Mouse (Mus musculus) limb, embryonic 14.5 days (tissue): ENCODE data around the gene Uox. TPM values are rescaled to one million over a fixed set of nuclear protein-coding genes. Genes with fewer than 3 reads are reported as not detected.

Experiments
- ATAC-seq: fragments of 200-750 bp; cut with Nextera tagmentation; 2 replicates; pipeline ENCODE4 v1.8.0; 2017; ENCODE audit warnings: low read depth, moderate number of reproducible peaks, moderate TSS enrichment; ENCODE audit not compliant: low FRiP score
- DNase-seq: peaks from one replicate; pipeline ENCODE4 v3.0.0-alpha.2; 2015; ENCODE audit warnings: low spot score
- H3K27ac ChIP-seq: fragments of 300-500 bp; sonication (generic); replicated peaks from 2 replicates; pipeline ENCODE4 v1.5.1; 2014; ENCODE audit warnings: low read depth, mild to moderate bottlenecking, low read length, moderate library complexity, mixed read lengths
- H3K27me3 ChIP-seq: fragments of 300-500 bp; sonication (generic); 2 replicates; pipeline ENCODE4 v1.6.1; 2014; ENCODE audit warnings: low read length, mixed read lengths; ENCODE audit not compliant: control insufficient read depth, insufficient read depth
- H3K36me3 ChIP-seq: fragments of 300-500 bp; sonication (generic); 2 replicates; pipeline ENCODE4 v1.6.1; 2014; ENCODE audit warnings: mild to moderate bottlenecking, low read length, moderate library complexity, mixed read lengths; ENCODE audit not compliant: control insufficient read depth, insufficient read depth
- H3K4me1 ChIP-seq: fragments of 300-500 bp; sonication (generic); 2 replicates; pipeline ENCODE4 v1.6.1; 2014; ENCODE audit warnings: antibody characterized with exemption, low read length, mixed read lengths; ENCODE audit not compliant: control insufficient read depth, insufficient read depth
- H3K4me2 ChIP-seq: fragments of 300-500 bp; sonication (generic); replicated peaks from 2 replicates; pipeline ENCODE4 v1.6.1; 2014; ENCODE audit warnings: low read depth, mild to moderate bottlenecking, low read length, moderate library complexity; ENCODE audit not compliant: severe bottlenecking
- H3K4me3 ChIP-seq: fragments of 300-500 bp; sonication (generic); replicated peaks from 2 replicates; pipeline ENCODE4 v1.5.1; 2014; ENCODE audit warnings: low read length
- H3K9ac ChIP-seq: fragments of 300-500 bp; sonication (generic); 2 replicates; pipeline ENCODE4 v1.6.1; 2014; ENCODE audit warnings: mild to moderate bottlenecking, low read depth, low read length, moderate library complexity; ENCODE audit not compliant: severe bottlenecking
- H3K9me3 ChIP-seq: fragments of 300-500 bp; sonication (generic); 2 replicates; pipeline ENCODE4 v1.6.1; 2016; ENCODE audit warnings: low read length; ENCODE audit not compliant: control insufficient read depth
- POLR2A ChIP-seq: fragments of 200-500 bp; IDR thresholded peaks from 2 replicates; pipeline ENCODE4 v1.8.0; 2012; ENCODE audit warnings: inconsistent platforms, mild to moderate bottlenecking, moderate library complexity, borderline replicate concordance; ENCODE audit not compliant: insufficient read depth, insufficient read length; ENCODE audit errors: extremely low read depth
- WGBS: fragments of 180-500 bp; shearing (Covaris S2); extraction: QIAGEN DNeasy Blood & Tissue Kit; methylation state at CpG from one replicate; pipeline ENCODE4 v1.1.7; 2014; 5-methylcytosine and 5-hydroxymethylcytosine counted together
- polyA plus RNA-seq, 2 experiments: library from polyadenylated mRNA; depleted of rRNA in 1 of 2; stranded (reverse) in 1 of 2; unstranded in 1 of 2; fragments of >200 nt; fragmentation: Nextera tagmentation in 1 of 2; extraction: Ambion mirVana in 1 of 2; gene quantifications; 2 replicates each; pipeline versions ENCODE4 v1.2.1 to v1.2.3; 2012 to 2014

Gene Uox
- polyA plus RNA-seq, 2 experiments: 0.19 to 0.66 TPM

DNA sequence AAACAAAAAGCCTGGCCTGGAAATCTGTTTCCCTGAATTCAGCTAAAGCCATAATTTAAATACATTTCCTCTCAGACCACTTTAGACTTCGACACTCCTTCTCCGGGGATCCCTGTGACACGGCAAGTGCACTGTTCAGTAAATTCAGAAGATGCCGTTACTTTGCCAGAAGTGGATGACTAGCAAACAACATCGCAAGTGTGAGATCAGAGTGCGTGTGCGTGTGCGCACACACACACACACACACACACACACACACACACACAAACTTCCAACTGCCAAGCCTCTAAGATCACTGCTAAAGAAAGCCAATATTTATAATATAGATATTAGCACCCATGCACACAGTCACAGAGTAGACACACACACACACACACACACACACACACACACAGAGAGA is 111.5 kb downstream of the Uox start:
- 61% methylated on average over 8 of the region's 8 CpGs for WGBS
- TF ChIP-seq POLR2A: no peak
- no peaks in the 10 kb centered on the region for H3K36me3 ChIP-seq
- H3K27ac ChIP-seq: peak overlapping the region; percentile 44; the same call in 1 of the 2 replicates
- H3K9ac ChIP-seq: no peak overlapping the region
- peaks cover 14% of the 10 kb centered on the region for H3K4me1 ChIP-seq
- H3K4me3 ChIP-seq: no peak overlapping the region
- no peak for DNase-seq
- ATAC-seq: no peak
- no peaks in the 10 kb centered on the region for H3K9me3 ChIP-seq
- H3K4me2 ChIP-seq: peak overlapping the region; percentile 49
- H3K27me3 ChIP-seq: no peaks in the 10 kb centered on the region

Other genes starting within 250 kb of the Uox start
- gene Ssx2ip, start 165.8 kb upstream of the Uox start, polyA plus RNA-seq (2012; rRNA removed): 9.1 and 12.2 TPM in 2 replicates
- 28.6 and 32.6 TPM in 2 replicates for gene Ssx2ip, start 165.8 kb upstream of the Uox start, polyA plus RNA-seq (2014; fragmentation: Nextera tagmentation; extraction: Ambion mirVana)
- gene Ctbs, start 120.6 kb upstream of the Uox start, polyA plus RNA-seq (2012; rRNA removed): 5.2 and 5.4 TPM in 2 replicates
- 8.8 and 9.3 TPM in 2 replicates for gene Ctbs, start 120.6 kb upstream of the Uox start, polyA plus RNA-seq (2014; fragmentation: Nextera tagmentation; extraction: Ambion mirVana)
- 8.2 and 13.8 TPM in 2 replicates for gene Spata1, start 70.7 kb upstream of the Uox start, polyA plus RNA-seq (2012; rRNA removed)
- 6.4 and 7.0 TPM in 2 replicates for gene Spata1, start 70.7 kb upstream of the Uox start, polyA plus RNA-seq (2014; fragmentation: Nextera tagmentation; extraction: Ambion mirVana)
- 339 and 385 TPM in 2 replicates for gene Gng5, start 70.6 kb upstream of the Uox start, polyA plus RNA-seq (2012; rRNA removed)
- gene Gng5, start 70.6 kb upstream of the Uox start, polyA plus RNA-seq (2014; fragmentation: Nextera tagmentation; extraction: Ambion mirVana): 839 and 880 TPM in 2 replicates
- 27.3 and 41.5 TPM in 2 replicates for gene Rpf1, start 49.0 kb upstream of the Uox start, polyA plus RNA-seq (2012; rRNA removed)
- 46.2 and 47.5 TPM in 2 replicates for gene Rpf1, start 49.0 kb upstream of the Uox start, polyA plus RNA-seq (2014; fragmentation: Nextera tagmentation; extraction: Ambion mirVana)
- gene Dnase2b, start 45.2 kb downstream of the Uox start, polyA plus RNA-seq (2012; rRNA removed): 0.05 TPM in 1 of 2 replicates, not detected in the other
- 0.10 TPM in 1 of 2 replicates, not detected in the other for gene Dnase2b, start 45.2 kb downstream of the Uox start, polyA plus RNA-seq (2014; fragmentation: Nextera tagmentation; extraction: Ambion mirVana)
- gene 4930503B20Rik, start 80.9 kb downstream of the Uox start, polyA plus RNA-seq (2012; rRNA removed): 0.09 TPM in 1 of 2 replicates, not detected in the other
- not detected in 2 replicates for gene 4930503B20Rik, start 80.9 kb downstream of the Uox start, polyA plus RNA-seq (2014; fragmentation: Nextera tagmentation; extraction: Ambion mirVana)
- 0.55 and 0.72 TPM in 2 replicates for gene Samd13, start 115.2 kb downstream of the Uox start, polyA plus RNA-seq (2012; rRNA removed)
- gene Samd13, start 115.2 kb downstream of the Uox start, polyA plus RNA-seq (2014; fragmentation: Nextera tagmentation; extraction: Ambion mirVana): 0.83 and 1.4 TPM in 2 replicates
- 45.4 and 47.9 TPM in 2 replicates for gene Prkacb, start 242.6 kb downstream of the Uox start, polyA plus RNA-seq (2012; rRNA removed)
- 66.3 and 75.4 TPM in 2 replicates for gene Prkacb, start 242.6 kb downstream of the Uox start, polyA plus RNA-seq (2014; fragmentation: Nextera tagmentation; extraction: Ambion mirVana)